Mouse (Mus musculus): Measurements from ENCODE around the gene Hoxd9. TPM values are rescaled to one million over a fixed set of nuclear protein-coding genes. Genes with fewer than 3 reads are reported as not detected.
A peak's percentile ranks its signal among the peaks of the same experiment; 100 is the strongest.

The Hoxd9 gene
- total RNA-seq, 2 experiments from 2014 or later: 0.15 to 0.44 TPM

DNA sequence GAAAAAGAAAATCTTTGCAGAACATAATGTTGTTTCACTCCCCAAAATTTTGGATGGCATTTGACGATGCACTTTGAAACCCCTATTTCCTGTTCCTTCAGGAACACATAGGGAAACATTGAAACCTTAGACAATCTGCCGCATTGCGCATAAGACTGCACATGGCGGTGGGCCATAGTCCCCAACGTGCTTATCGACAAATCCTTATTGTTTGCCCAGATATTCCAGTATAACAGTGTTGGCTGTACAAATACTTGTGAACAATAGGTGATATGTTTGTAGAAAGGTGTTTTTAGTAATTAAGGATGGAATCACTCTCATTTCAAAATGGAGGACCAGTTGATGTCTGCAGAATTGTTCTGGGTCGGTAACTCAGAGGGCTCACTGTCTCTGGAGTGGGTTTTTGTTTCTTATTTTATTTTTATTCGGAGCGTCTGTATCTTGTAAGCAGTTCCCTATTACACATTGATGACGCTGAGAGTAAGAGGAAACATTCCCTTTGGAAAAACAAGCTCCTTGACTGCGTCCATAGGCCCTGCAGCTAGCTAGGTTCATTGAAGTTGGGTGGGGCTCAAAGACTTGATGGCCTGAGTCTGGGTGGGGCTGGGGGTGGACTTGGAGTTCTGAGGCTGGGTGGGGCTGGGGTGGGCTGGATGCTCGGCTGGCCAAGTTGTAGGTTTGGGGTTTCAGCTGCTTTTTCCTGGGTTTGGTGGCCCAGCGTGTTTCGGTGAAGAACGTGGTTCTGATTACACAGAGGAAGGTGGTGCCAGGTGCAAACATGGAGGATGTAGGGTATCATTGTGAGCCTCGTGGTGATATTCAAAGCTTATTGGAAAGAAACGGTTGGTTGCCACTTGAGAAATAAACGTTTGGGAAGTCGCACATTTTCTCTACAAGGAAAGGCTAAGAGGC is 16.0 kb downstream of the Hoxd9 start:
- peak in 1 of 2 experiments; percentile 8 for DNase-seq

DNA sequence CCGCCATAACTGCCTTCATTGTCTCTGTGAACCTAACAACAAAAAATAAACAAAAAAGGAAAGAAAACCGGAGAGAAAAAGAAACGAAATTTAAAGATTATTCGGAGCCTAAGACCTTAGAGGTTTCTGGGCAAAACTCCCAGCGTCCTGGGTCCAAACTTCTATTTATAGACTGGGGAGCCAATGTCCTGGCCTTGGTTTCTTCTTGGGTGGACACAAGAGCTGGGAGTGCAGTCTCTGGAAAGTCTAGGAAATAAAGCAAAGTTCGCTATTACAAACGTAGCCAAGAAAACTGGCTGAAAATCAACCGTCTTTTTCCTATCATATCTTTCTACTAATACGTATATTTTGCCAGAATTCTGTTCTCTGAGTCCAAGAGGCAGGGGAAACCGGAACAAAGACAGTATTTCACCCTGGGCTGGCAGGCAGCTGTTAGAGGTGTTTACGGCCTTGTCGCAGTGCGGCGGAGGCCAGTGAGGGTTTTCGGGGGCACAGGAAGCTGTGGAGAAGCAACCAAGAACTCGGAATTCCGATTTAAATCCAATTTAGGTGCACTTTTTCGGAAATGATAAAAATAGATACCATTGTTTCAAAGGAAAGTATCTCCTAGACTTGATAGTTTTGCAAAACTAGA is 16.7 kb downstream of the Hoxd9 start:
- peak in 1 of 2 experiments; percentile 8 for DNase-seq

DNA sequence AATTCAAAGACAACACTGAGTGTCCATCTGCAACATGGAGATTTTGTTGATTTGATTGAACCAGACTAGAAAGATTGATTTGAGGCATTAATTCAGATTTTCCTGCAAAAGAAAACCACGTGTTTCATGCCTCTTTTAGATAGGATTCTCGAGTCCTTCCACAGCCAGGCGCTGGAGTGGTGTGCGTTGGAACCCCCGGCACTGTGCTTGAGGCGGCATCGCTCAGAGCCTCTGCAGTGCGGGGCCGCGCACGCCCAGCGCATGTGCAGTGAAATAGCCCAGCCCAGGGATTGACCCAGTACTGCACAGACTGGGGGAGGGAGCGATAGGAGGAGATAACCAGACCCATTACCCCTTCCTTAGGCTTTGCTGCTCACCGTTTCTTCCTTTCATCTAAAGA is 17.4 kb downstream of the Hoxd9 start:
- DNase-seq: no peak

DNA sequence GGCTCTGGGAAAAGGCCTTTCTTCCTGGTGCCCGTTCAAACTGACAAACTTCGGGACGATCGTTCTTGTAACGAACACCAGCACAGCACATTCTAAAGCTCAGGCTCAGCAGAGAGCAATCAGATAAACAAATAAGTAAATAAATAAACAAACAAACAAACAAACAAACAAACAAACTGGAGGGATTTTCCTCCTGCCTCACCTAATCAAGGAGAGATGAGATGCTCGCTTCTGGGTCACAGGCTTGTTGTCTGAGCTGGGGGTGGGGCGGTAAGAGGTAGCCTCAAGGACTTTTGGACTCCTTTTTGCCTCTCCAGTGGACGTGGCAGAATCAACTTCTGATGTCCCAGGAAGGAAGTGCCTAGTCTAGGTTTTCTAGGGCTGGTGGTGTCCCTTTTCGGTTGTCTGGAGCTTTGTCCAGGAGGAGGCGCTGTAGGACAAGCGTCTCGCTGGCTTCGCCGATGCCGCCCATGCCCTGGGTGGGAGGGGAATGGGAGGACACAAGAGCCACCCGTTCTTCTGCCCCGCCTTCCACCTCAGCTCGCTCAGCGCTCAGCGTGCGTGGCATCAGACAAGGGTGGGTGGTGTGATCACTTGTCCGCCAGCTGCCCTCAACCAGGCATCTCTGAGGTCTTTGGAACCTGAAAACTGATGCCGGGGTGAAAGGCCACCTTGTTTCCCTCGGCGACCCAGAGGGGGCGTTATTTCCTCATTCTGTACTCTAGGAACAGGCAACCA is 18.1 kb downstream of the Hoxd9 start:
- peak; percentile 81 to 91 for DNase-seq

DNA sequence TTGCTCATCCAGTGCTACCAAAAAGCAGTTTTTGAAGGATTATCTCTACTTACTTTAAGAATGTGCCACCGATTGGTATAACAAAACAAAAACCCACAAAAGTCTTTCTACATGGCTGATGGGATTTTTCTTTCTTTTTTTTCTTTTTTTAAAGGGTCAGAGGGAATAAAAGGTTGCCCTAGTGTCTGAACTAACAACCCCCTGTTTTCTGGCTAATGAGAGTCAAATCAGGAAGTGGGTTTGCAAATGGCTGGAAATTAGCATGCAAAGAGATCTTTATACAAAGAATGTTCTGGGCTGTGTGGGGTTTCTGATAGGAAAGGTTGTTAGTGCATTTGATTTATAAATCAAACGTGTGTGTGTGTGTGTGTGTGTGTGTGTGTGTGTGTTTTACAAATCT is 22.9 kb downstream of the Hoxd9 start:
- DNase-seq: no peak

DNA sequence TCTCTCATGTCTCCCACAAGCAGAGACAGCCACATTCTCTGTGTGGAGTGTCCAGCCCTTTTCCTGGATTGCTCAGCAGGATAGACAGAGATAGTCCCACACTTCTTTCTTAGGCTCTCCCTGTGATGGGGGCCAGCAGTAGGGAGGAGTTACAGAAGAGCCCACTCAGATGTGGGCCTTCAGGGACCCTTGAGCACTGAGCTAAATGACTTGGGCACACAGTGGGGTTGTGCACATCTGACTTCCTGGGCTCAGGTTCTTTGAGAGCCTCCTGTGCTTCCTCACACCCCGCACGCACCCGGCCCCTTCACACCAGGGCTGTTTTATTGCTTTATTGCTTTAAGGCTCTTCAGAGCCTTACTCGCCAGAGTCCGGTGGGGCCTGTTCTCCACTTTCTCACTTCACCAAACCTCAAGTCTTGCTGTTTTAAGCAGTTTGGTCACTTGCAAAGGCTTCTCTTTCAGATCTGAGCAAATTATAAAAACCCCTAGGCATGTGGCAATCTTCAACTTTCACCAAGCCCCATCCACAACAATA is 23.5 kb downstream of the Hoxd9 start:
- DNase-seq: no peak

DNA sequence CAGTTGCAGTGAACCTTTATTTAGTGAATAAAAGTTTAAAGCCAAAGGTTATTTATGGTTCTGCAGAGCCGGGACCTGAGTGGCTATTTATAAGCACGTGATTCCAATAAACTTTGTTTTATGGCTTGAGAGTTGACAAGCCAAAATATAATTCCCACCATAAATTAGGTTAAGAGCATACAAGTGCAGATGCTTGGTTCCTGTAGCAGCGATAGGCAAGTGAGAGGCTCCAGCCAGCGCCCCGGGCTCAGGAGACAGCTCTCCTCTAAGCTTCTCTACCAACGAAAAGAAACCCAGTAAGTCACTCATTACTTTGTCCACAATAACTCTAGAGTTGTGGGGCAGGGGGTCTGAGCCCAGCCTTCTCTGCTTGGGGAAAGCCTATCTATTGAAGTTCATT is 24.4 kb downstream of the Hoxd9 start:
- no peak for DNase-seq

DNA sequence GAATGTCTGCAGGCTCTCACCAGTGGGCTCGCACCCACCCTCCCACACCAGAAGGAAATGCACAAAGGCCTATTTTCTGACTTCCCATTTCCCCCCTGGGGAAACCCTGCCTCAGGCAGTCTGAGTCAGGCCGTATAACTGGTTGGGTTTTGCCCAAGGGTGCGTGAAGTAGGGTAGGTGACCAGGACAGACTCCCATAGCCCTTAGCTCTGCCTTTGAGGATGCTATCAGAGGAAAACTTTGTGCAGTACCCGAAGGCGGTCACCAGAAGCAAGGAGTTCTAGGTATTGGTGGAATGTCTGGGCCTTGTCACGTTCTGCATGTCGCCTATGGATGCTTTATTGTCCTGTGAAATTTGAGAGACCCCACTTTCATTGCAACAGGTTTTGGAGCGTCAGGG is 25.4 kb downstream of the Hoxd9 start:
- DNase-seq: no peak

DNA sequence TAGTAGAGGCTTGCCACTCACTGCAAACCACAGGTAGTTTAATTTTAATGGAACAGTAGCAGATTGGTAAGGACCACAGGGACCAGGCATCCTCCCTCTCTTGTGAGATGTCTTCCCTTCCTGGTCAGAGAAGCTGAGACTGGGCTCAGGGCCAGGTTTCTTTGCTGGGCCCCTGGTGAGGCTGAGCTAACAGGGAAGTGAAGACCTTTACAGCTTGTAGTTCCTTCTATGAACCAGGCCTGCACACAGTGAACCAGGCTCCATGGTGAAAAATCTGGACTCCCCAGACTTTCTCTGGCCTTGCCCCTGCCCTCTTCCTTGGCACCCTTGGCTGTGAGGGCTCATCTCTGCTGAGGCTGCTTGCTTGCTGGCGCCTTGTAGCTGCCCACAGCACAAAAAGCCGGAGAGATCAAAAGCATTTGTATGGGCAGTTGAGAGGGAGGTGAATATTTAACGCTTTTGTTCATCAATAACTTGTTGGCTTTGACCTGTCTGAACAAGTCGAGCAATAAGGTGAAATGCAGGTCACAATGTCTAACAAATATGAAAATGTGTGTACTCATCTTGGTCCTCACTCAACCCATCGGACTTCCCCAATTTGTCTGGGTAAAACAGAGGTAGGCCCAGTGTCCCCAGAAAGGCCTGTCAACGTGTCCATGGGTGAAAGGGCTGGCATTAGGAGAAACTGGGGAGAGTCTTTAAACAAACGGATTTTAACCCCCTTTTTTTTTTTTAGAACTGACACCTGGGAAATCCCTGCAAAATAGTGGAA is 26.9 kb downstream of the Hoxd9 start:
- no peak for DNase-seq

DNA sequence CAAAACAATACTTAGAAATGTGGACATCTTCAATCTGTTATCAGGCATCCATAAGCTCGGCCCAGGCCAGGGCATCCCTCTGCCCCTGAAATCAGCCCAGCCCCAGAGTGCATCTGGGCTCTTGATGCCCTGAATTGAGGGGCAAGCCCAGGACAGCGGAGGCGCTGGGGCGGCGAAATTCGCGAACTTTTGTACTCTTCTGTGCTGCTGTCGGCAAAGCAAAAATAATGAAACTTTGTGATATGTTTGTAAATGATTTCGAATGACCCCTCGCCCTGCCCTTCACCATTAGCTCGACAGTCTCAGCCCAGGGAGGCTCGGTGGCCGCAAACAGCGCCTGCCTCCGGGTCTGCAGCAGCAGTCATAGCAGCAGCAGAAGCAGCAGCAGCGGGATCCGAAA is 27.6 kb downstream of the Hoxd9 start:
- DNase-seq: no peak

DNA sequence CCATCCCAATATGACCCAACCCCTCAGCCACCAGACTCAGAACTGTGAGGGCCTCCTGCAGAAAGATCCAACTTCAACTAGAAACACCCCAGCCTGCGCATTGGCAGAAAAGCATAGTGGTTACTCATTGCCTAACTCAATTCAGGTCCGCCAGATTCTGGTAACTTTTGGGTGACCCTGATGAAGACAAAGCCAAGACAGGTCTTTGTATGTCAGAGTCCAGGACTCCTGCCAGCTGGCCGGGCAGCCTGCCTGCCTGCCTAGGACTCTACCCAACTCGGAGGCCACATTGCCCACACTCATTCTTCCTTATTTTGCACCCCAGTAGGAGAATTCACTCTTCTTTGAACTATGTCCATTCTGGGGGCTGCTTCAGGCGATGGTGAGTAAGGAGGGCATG is 29.0 kb downstream of the Hoxd9 start, which contains the start of gene Gm28230:
TSS of gene Gm28230 (plus strand) at position 178 of the 400 bp plus-strand sequence.
- DNase-seq: no peak

DNA sequence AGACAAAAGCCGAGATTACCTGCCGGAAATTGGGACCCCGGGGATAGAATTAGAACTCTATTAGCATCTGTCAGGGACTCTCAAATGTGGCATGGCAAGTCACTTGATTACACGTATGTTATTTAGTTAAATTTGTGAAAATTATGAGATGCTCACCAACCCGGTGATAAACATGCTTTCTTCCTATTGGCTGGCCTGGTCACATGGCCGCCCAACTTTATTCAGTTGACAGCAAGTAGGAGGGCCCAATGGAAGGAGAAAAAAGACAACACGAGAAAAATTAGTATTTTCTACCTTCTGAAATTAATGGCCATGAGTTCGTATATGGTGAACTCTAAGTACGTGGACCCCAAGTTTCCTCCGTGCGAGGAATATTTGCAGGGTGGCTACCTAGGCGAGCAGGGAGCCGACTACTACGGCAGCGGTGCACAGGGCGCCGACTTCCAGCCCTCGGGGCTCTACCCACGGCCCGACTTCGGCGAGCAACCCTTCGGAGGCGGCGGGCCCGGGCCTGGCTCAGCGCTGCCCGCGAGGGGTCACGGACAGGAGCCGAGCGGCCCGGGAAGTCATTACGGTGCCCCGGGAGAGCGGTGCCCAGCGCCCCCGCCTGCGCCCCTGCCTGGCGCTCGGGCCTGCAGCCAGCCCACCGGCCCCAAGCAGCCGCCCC is 29.6 kb downstream of the Hoxd9 start:
- no peak for DNase-seq

DNA sequence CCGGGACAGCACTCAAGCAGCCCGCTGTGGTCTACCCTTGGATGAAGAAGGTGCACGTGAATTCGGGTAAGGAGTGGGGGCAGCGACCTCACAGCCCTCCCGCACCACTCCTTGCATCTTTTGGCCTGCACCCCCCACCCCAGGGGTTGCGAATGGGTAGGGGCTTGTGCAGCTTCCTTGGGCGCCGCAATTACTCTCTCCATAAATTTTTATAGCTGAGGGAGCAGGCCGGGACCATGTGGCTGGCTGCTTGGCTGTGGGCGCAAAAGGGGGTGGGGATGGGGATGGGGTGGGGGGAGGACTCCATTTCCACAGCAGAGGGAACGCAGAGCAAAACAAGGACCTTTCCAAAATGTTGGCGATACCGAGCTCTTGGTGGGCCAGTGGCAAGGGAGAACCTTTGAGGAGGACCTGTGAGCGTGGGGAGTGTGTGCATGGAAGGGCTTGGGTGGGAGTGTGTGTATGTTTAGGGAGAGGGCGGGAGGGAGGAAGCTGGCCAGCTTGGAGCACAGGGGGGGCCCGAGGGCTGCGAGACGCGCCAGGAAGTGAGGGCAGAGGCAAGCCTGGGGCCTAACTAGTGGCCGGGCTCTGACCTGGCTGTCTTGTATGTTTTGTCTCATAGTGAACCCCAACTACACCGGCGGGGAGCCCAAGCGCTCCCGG is 30.2 kb downstream of the Hoxd9 start:
- no peak for DNase-seq

DNA sequence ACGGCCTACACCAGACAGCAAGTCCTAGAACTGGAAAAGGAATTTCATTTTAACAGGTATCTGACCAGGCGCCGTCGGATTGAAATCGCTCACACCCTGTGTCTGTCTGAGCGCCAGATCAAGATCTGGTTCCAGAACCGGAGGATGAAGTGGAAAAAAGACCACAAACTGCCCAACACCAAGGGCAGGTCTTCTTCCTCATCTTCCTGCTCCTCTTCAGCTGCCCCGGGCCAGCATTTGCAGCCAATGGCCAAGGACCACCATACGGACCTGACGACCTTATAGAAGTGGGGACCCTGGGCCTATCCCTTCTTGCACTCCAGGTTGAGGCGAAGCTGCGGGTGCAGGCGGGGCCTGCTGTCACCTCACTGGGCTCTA is 30.8 kb downstream of the Hoxd9 start:
- DNase-seq: no peak

DNA sequence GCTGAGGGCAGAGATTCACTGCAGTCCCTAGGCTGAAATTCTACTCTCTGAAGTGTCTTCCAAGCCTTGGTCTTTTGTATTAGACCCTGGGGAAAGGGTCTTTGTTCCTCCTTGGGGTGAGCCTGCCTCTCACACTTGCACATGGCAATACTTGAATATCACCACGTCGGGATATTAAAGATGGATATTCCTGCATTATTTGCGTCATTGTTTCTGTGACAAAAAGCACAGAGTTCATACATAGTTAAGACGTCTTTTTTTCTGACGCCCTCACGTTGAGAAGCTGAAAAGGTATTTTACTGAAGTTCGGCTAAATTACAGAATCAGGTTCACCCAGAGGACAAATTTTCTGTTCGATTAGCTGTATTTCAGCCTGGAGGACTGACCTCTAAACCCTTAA is 32.8 kb downstream of the Hoxd9 start:
- no peak for DNase-seq

DNA sequence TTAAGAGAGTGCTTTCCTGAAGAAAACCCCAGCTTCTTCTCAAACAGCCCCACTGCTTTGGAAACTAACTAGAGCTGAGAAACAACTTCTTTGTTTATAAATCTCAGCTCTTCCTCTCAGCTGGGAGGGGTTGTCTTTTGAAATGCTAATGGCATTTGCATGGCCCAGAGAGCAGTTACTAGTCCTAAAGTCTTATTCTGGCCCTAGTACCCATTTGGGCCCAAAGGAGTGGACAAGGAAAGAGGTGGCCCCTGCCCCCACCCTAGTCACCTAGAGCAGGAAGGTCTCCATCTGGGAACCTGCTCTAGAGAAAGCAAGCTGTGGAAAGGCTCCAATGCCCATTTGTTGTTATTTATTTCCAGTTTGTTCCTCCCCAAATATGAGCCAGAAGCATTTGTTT is 33.5 kb downstream of the Hoxd9 start:
- no peak for DNase-seq

DNA sequence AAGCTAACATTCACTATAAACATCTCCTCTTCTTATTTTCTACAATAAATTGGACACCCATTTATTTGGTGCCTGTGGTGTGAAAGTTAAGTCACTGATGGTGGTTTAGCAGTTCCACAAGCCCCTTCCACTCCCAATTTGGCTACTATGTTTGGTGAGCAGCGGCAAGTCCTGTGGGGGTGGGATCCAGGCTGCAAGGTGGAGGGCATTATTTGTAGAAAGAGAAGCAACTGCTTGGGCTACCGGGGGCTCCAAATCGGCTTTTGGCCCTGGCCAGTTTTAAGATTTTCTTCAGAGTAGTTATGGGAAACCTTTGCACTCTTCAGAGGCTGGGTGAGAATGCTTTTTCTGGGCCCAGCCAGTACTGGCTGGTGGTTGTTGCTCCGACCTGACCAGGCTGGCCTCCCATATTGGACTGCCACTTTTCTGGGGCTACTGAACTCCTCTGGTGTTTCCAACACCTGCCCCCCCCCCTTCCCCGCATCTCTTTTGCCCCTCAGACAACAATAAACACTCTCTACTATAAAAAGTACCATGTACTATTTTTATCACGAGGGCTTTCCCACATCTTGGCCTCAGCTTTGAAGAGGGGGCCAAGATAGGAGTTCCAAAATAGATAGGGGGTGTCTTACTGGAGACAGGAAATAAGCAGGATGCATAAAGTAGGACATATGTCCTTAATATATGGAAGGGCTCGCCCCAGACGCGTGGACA is 34.4 kb downstream of the Hoxd9 start:
- DNase-seq: no peak

DNA sequence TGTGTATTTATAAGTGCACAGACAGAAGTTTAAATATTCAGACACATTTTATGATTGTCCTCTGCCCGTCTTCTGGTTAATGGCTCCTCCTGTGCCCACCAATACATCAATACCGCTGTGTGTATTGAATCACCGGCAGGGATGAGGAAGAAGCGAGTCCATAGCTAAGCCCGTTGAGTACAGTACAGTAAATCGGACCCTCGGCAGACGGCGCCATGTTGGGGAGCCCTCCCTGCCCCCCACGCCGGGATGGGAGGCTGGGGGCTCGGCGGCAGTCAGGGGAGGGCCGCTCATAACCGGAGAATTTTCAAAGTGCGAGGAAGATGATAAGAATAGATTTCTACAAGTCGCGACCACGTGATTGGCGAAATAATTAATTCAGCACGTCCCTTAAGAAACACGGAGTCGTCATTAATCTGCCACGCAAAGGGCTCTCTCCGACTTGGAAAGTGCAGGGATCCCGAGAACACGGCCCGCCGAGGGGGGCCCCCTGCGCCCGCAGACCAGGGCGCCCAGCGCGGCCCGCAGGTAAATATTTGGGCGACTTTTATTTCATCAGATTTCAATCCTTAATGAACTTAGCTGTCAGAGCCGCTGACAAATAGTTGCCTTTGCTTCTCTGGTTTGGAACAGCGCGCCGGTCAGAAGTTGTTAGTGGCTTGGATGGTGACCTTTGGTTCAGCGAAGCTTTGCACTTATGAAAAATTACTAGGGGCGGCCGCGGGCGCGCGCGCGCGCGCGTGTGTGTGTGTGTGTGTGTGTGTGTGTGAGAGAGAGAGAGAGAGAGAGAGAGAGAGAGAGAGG is 35.2 kb downstream of the Hoxd9 start:
- no peak for DNase-seq

DNA sequence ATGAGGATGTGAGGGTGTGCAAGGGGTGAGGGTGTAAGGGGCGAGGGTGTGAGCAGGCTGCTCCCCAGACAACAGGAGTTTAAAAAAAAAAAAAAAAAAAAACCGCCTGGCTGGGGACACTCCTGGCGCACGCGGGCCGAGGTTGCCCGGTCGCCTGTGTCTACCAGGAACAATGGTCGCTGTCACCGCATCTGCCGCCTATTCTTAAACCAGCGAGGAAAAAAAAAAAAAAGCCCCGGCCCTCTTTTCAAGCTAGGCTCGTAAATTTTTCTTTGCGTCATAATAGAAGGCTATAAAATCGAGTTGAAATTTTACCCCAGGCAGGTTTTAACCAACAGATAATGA is 35.8 kb downstream of the Hoxd9 start:
- DNase-seq: no peak
